Mouse (Mus musculus): ENCODE measurements around the gene Cryba1. TPM values are rescaled to one million over a fixed set of nuclear protein-coding genes. Genes with fewer than 3 reads are reported as not detected.
"Not testable (repeated sequence)": the region's sequence is repeated elsewhere in the genome, so short reads cannot be mapped to it uniquely, and the experiment has no call there.

Gene Cryba1
- polyA plus RNA-seq (2017; shearing (Covaris generic)), result not detected

- ATAC-seq, result no peak
Observed at GRCm38 (mm10) chr11:77725183-77725582, at the start of gene Cryba1. Gene Cryba1, minus strand, starts transcription at chr11:77725283.

DNA sequence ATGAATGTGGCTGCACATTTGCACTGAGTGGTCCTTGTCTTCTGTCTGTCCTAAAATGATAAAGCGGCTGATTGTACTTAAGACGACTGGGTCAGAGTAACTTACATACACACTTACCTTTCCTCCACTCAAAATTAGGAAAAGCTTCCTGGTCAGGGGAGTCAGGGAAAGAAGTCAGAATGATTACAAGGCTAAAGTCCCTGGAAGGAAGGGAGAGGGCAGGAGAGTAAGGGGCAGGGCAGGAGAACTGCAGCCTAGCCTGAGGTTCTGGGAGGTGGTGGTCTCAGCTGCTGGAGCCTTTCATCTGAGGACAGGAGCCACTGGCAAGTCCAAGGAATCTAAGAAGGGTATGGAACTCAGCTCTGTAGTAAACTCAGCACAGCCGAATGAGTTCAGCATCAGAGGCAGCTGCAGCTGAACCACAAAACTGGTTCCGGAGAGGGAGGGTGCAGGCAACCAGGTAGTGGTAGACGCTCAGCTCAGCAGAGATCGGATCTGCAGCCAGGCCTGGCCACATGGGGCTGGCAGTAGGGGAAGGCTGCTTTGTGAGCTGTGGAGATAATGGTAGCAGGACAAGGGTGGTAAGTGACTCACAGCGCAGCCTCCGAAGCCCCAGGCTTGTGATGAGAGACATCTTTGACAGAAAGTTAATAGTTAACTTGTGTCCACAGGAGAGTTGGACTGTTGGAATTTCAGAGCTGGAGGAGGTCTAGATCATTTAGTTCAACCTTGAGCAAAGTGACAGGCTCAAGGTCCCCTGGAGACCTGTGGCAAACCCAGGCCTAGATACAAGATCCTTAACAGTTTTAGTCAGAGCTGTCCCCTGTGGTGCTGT, 47.0 kb upstream of the Cryba1 start:
- ATAC-seq, result no peak

DNA sequence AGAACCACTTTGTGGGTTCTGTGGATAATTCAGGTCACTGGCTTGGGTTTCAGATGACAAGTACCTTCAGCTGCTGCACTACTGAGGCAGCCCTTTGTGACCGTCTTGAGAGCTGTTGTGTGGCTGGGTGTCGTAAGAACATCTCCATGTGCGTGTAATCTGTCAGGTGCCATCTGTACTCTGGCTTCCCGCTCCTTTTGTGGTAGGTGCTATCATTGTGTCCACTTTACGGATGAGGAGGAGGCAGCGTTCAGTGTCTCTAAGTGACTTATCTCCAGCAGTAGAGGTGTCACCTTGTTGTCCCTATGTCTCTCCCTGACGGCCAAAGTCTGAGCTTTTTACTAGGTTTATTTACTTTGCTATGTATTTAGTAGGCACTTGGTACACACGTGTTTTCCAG, 45.3 kb upstream of the Cryba1 start:
- no peak for ATAC-seq

DNA sequence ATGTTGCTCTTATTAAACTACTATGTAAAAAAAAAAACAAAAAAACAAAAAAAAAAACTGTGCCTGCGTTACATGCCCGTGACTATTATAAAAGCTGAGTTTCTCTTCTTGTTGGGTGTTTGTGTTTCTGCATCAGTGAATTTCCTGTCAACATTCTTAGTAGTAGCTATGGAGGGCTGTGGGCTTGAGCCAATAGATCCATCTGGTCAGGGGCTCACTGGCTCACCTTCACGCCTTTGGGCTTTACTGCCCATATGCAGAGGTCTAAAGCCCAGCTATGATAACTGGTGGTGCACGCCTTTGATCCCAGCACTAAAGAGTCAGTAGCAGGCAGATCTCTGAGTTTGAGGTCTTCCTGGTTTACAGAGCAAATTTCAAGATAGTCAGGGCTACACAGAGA, 44.4 kb upstream of the Cryba1 start:
- ATAC-seq, result no peak

GRCm38 (mm10) chr11:77766351-77767001, 41.4 kb upstream of the Cryba1 start:
- ATAC-seq, result no peak

DNA sequence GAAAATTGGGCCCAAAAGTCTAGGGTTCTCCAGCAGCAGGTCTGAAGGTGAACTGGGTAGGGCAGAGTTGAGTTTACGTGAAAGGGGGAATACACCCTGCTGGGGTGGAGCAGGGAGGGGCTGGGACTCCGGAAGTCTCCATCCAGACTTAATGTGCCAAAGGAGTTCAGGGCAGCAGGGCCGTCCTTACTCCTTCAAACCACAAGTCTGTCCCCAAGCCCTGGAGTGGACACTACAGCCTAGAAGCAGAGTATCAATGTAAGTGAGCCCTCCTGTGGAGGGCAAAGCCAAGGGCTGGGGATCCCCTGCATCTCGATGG, 40.3 kb upstream of the Cryba1 start:
- no peak for ATAC-seq

DNA sequence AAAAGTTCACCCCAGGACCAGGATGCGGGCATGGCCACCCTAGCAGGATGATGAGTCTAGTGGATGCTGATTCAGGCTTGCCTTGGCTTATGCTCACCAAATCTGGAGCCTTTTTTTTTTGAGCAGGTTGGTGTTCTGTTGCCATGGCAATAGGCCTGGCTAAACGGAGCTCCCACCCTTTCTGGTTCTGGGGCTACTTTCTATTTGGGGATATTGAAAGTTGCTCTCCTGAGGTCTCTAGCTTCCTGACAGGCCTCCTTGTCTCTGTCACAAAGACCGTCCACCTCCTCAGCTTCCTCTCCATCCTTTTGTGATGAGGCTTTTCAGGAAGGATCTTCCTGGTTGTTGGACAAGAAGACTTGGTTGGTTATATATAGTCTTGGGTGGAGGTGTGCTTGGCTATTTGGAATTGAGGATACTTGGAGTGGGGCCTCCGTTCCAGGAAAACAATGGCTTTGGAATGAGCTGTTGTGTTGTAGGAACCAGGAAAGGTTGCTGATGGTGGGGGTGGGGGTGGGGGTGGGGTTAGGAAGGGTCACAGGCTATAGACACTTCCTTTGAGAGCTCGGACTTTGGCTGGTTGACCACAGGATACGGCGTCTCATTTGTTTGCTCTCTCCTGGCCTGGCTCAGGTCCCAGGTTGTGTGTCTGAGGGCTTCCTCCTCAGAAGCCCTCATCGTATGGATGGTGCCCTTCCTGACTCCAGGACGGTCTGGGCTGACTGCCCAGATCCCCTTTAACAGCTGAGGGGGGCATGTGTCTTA, 39.8 kb upstream of the Cryba1 start:
- no peak for ATAC-seq

- peak; percentile 17 for ATAC-seq
Observed at GRCm38 (mm10) chr11:77763673-77764340, 38.7 kb upstream of the Cryba1 start.

DNA sequence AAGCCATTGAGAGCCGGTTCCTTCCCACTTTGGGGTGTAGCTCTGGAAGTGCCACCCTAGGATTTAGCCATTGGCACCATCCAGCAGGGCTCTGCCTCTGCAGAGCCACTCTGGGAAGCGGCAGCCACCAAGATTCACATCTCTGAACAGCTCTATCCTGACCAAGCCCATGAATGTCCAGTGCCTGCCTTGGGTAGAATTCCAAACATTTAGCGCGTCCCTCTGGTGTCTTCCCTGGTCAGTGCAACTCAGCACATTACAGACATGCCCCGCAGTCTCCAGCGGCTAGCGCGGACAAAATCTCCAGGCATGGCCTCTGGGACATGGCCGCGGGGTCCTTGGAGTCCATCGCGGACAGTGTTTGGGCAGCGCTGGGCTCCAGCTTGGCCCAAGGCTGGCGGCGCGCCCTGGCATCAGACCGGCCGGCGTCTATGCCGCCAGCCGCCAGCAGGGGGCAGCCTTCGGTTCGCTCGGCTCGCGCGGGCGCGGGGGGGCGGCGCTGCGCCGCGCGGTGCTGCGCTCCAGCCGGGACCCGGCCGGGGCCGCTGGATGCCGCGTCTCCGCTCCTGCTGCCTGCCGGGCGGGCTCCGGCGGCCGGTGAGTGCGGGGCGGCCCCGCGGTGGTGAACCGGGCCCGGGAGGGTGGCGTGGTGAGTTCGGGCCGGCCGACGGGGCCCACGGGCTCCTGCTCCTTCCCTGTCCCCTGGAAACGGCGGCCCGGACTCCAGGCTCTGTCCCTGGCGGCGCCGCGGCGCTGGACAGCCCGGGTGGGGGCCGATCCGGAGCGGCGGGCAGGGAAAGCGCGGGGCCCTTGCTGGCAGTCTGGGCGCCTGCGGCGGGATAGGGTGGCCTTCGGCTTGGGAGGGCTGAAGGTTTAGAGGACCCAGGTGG, 37.9 kb upstream of the Cryba1 start, which contains the start of gene Myo18a:
Gene Myo18a, plus strand, starts transcription at position 464 of the 890 bp plus-strand sequence.
- peak; percentile 84 for ATAC-seq

DNA sequence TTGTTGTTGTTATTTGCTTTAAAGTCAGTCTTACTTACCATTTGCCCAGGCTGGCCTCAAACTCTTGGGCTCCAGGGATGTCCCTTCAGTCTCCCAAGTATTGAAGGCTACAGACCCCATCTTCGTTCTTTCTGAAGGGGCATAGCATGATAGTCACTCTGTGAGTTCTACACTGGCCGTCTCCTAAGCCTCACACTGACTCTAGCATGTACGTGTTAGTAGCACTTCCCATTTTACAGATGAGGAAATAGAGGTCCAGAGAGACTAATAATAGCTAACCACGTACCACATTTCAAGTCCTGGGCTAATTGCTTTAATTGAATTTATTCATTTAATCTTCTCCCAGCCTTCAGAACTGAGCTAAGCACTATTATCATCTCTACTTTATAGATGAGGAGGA, 34.9 kb upstream of the Cryba1 start:
- ATAC-seq, result no peak

DNA sequence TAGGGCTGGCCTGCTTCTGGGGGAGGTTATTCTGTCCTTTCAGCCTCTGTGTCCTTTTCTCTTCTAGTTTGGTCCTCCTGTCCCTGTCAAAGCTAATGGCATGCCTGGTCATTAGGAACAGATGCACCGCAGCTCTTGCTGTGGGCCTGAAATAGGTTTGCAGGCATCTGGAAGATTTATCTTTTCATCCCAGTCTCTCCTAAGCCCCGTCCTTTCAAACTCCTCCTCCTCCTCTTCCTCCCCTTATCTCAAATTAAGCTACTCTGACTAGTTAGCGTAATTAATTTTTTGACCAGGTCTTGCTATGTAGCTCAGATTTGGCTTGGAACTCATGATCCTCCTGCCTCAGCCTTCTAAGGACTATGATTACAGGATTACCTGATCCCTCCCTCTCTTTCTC, 28.4 kb upstream of the Cryba1 start:
- no peak for ATAC-seq

DNA sequence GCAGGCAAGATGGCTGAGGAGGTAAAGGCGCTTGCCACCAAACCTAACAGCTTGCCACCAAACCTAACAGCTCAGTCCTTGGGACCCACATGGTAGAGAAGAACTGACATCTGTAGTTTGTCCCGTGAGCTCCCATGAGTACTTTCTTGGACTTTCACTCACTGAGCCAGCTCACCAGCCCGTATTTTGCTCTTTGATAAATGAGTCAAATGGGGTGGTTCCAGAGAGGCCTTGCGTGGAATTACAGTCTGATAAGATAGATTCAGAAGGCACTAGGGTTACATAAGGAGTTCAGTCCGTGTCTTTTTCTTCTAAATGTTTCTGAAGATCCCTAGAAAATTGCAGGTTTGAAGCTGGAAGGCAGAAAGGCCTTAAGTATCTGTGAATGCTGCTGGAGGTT, 27.4 kb upstream of the Cryba1 start:
- ATAC-seq, result no peak

- no peak for ATAC-seq
Observed at GRCm38 (mm10) chr11:77748996-77749395, 23.9 kb upstream of the Cryba1 start.

DNA sequence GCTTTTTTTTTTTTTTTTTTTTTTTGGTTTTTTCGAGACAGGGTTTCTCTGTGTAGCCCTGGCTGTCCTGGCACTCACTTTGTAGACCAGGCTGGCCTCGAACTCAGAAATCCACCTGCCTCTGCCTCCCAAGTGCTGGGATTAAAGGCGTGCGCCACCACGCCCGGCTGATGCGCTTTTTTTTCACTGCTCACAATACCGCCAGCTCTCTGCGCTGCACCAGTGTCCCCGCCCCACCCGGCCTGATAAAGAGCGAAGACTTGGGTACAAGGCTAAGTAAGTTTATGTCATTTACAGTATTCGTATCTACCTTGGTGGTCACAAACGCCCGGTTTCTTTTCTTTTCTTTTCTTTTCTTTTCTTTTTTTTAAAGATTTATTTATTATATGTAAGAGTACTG, 22.0 kb upstream of the Cryba1 start:
- ATAC-seq, result not testable (repeated sequence)

DNA sequence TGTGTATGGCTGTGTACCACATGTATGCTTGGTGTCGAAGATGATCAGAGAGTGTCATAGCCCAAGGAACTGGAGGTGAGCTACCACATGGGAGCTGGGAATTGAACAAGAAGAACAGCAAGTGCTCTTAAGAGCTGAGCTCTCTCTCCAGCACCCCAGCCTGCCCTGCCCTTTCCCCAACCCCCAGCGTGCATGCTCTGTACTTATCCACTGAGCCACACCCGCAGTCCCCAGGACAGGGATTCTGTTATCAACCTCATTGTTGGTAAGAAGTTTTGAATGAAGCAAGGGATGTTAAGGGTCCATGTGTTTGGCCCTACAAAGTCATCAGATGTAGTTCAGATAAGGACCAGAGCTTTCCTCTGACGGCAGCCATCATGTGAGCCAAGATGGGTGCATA, 21.6 kb upstream of the Cryba1 start:
- no peak for ATAC-seq

- no peak for ATAC-seq
Observed at GRCm38 (mm10) chr11:77743966-77744365, 18.9 kb upstream of the Cryba1 start.

- ATAC-seq, result no peak
Observed at GRCm38 (mm10) chr11:77738555-77738954, 13.5 kb upstream of the Cryba1 start.

DNA sequence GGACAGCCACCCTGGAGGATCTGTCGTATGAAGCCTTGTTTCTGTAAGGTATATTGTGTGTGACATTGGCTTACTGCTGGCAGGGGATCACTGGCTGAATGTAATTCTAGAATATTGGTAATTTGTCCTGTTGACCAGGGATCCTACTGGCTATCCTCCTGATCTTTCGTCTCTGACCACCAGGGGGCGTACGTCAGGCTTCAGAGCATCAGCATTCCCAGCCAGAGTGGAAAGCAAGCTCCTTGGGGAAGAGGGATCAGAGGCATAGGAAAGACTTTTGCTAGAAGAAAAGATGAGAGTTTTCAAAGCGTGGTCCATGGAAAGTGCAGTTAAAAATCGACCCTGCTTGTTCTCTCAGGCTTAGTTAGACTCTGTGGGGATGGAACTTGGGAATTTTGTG, 12.2 kb upstream of the Cryba1 start:
- ATAC-seq, result peak; percentile 41

DNA sequence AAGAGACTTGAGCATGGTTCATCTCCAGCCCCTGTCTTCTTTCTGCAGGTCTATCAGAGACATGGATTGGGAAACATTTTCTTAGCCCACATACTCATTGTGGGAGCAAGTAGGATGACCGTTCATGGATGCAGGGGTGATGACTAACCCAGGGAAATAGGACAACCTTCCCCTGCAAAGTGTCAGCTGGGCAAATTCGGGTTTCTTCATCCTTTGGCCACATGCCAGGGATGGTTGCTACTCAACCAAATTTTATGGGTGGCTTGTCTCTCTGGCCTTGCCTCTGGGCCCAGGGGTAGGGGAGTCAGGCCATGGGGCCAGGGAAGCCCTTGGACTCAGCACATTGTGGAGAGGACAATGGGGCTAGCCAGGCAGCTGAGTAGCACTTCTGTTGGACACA, 3.5 kb upstream of the Cryba1 start:
- ATAC-seq, result no peak

- ATAC-seq, result no peak
Observed at GRCm38 (mm10) chr11:77724766-77725165, 317 bp downstream of the Cryba1 start.

DNA sequence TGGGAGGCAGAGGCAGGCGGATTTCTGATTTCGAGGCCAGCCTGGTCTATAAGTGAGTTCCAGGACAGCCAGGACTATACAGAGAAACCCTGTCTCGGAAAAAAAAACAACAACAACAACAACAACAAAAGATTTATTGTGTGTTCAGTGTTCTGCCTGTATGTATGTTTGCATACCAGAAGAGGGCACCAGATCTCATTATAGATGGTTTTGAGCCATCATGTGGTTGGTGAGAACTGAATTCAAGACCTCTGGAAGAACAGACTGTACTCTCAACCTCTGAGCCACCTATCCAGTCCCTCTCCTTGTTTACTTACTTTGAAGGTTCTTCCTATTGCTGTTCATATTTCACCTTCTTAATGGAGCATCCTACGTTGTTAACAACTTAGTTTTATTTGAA, 3.7 kb downstream of the Cryba1 start:
- no peak for ATAC-seq

DNA sequence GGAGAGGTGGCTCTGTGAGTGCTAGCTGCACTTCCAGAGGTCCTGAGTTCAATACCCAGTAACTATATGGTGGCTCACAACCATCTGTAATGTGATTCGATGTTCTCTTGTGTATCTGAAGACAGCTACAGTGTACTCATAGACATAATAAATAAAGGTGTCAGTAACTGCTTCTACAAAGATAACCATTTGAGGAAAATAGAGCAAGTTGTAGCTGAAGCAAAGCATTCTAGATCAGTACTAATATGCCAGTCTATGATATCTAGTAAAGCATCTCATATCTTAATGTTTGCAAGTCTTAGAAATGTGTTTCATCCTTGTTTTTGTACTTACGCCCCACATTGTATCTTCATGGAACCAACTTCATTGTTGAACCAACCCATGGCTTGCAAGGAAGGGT, 6.0 kb downstream of the Cryba1 start:
- no peak for ATAC-seq
